Mouse (Mus musculus): ENCODE measurements around the gene Ssh1. TPM values are rescaled to one million over a fixed set of nuclear protein-coding genes. Genes with fewer than 3 reads are reported as not detected.
A peak's percentile ranks its signal among the peaks of the same experiment; 100 is the strongest.

Gene Ssh1
- 9.8 and 13.1 TPM in 2 replicates for polyA plus RNA-seq (2015; fragmentation: Nextera tagmentation; extraction: Ambion mirVana)

GRCm38 (mm10) chr5:113993487-113994465 is at the start of gene Ssh1:
TSS of gene Ssh1 (minus strand) at chr5:113993894.
- 2% methylated on average over 60 of the region's 83 CpGs for WGBS
- peak; percentile 89 for ATAC-seq (ENCODE audit: low FRiP score)
- Histone ChIP-seq H3K9me3 (replicated peaks) (no peaks in the 10 kb centered on the region), H3K27me3 (replicated peaks) (no peaks in the 10 kb centered on the region), H3K4me2 (peak within 1 kb of the TSS; percentile 86), H3K4me1 (peaks cover 41% of the 10 kb centered on the region), H3K27ac (replicated peaks) (peak within 1 kb of the TSS; percentile 98), H3K9ac (replicated peaks) (peak within 1 kb of the TSS; percentile 95), H3K36me3 (peaks cover 4% of the 10 kb centered on the region; the same call in 1 of the 2 replicates), H3K4me3 (replicated peaks) (peak within 1 kb of the TSS; percentile 79)

- H3K27me3 ChIP-seq (replicated peaks) = no peaks in the 10 kb centered on the region
- WGBS = 17% methylated on average over 15 of the region's 15 CpGs
- no peak overlapping the region for H3K9ac ChIP-seq (replicated peaks)
- no peaks in the 10 kb centered on the region for H3K9me3 ChIP-seq (replicated peaks)
- peaks cover 47% of the 10 kb centered on the region for H3K36me3 ChIP-seq
- no peak for ATAC-seq (ENCODE audit: low FRiP score)
- no peak overlapping the region for H3K4me2 ChIP-seq
- H3K27ac ChIP-seq (replicated peaks) = no peak overlapping the region
- H3K4me1 ChIP-seq = no peaks in the 10 kb centered on the region
- H3K4me3 ChIP-seq (replicated peaks) = no peak overlapping the region
Observed at GRCm38 (mm10) chr5:114041327-114041930, 47.7 kb upstream of the Ssh1 start.

- peaks cover 47% of the 10 kb centered on the region for H3K36me3 ChIP-seq
- ATAC-seq (ENCODE audit: low FRiP score) = no peak
- H3K9me3 ChIP-seq (replicated peaks) = no peaks in the 10 kb centered on the region
- no peak overlapping the region for H3K27ac ChIP-seq (replicated peaks)
- H3K27me3 ChIP-seq (replicated peaks) = no peaks in the 10 kb centered on the region
- no peak overlapping the region for H3K9ac ChIP-seq (replicated peaks)
- no peaks in the 10 kb centered on the region for H3K4me1 ChIP-seq
- 74% methylated on average over 1 of the region's 1 CpGs for WGBS
- no peak overlapping the region for H3K4me3 ChIP-seq (replicated peaks)
- H3K4me2 ChIP-seq = no peak overlapping the region
Observed at GRCm38 (mm10) chr5:114040911-114041310, 47.2 kb upstream of the Ssh1 start.

- H3K4me3 ChIP-seq (replicated peaks) = no peak overlapping the region
- WGBS = 16% methylated on average over 7 of the region's 8 CpGs
- H3K4me1 ChIP-seq = no peaks in the 10 kb centered on the region
- H3K27ac ChIP-seq (replicated peaks) = no peak overlapping the region
- ATAC-seq (ENCODE audit: low FRiP score) = no peak
- peaks cover 47% of the 10 kb centered on the region for H3K36me3 ChIP-seq
- H3K27me3 ChIP-seq (replicated peaks) = no peaks in the 10 kb centered on the region
- no peak overlapping the region for H3K9ac ChIP-seq (replicated peaks)
- H3K9me3 ChIP-seq (replicated peaks) = no peaks in the 10 kb centered on the region
- H3K4me2 ChIP-seq = no peak overlapping the region
Observed at GRCm38 (mm10) chr5:114040508-114040907, 46.8 kb upstream of the Ssh1 start.

- WGBS = 49% methylated on average over 10 of the region's 10 CpGs
- H3K9ac ChIP-seq (replicated peaks) = no peak overlapping the region
- ATAC-seq (ENCODE audit: low FRiP score) = no peak
- H3K27me3 ChIP-seq (replicated peaks) = no peaks in the 10 kb centered on the region
- H3K9me3 ChIP-seq (replicated peaks) = no peaks in the 10 kb centered on the region
- no peak overlapping the region for H3K4me3 ChIP-seq (replicated peaks)
- no peak overlapping the region for H3K4me2 ChIP-seq
- H3K36me3 ChIP-seq = peaks cover 35% of the 10 kb centered on the region; the same call in 1 of the 2 replicates
- H3K27ac ChIP-seq (replicated peaks) = no peak overlapping the region
- H3K4me1 ChIP-seq = no peaks in the 10 kb centered on the region
Observed at GRCm38 (mm10) chr5:114035111-114035510, 41.4 kb upstream of the Ssh1 start.

GRCm38 (mm10) chr5:114034393-114034792 is 40.7 kb upstream of the Ssh1 start:
- Histone ChIP-seq H3K9me3 (replicated peaks) (no peaks in the 10 kb centered on the region), H3K4me1 (no peaks in the 10 kb centered on the region), H3K4me3 (replicated peaks) (no peak overlapping the region), H3K9ac (replicated peaks) (no peak overlapping the region), H3K27me3 (replicated peaks) (no peaks in the 10 kb centered on the region), H3K36me3 (peaks cover 39% of the 10 kb centered on the region; the same call in 1 of the 2 replicates), H3K4me2 (no peak overlapping the region), H3K27ac (replicated peaks) (no peak overlapping the region)
- whole genome bisulfite sequencing = 87% methylated on average over 7 of the region's 7 CpGs
- ATAC-seq (ENCODE audit: low FRiP score) = no peak

- H3K9ac ChIP-seq (replicated peaks) = no peak overlapping the region
- no peaks in the 10 kb centered on the region for H3K4me1 ChIP-seq
- no peak for ATAC-seq (ENCODE audit: low FRiP score)
- no peaks in the 10 kb centered on the region for H3K9me3 ChIP-seq (replicated peaks)
- 89% methylated on average over 3 of the region's 3 CpGs for WGBS
- H3K4me2 ChIP-seq = no peak overlapping the region
- H3K27ac ChIP-seq (replicated peaks) = no peak overlapping the region
- H3K36me3 ChIP-seq = peaks cover 32% of the 10 kb centered on the region
- no peaks in the 10 kb centered on the region for H3K27me3 ChIP-seq (replicated peaks)
- H3K4me3 ChIP-seq (replicated peaks) = no peak overlapping the region
Observed at GRCm38 (mm10) chr5:114032161-114032763, 38.6 kb upstream of the Ssh1 start.

- Histone ChIP-seq H3K27me3 (replicated peaks) (no peaks in the 10 kb centered on the region), H3K36me3 (peaks cover 29% of the 10 kb centered on the region)
- 94% methylated on average over 12 of the region's 12 CpGs for WGBS
Observed at GRCm38 (mm10) chr5:114030652-114031051, 37.0 kb upstream of the Ssh1 start.

GRCm38 (mm10) chr5:114028111-114028510 is 34.4 kb upstream of the Ssh1 start:
- no peak for ATAC-seq (ENCODE audit: low FRiP score)
- H3K4me2 ChIP-seq = no peak overlapping the region
- peaks cover 25% of the 10 kb centered on the region for H3K36me3 ChIP-seq

More at GRCm38 (mm10) chr5:114030652-114031051, 37.0 kb upstream of the Ssh1 start:
- no peak overlapping the region for H3K4me2 ChIP-seq
- no peaks in the 10 kb centered on the region for H3K9me3 ChIP-seq (replicated peaks)
- H3K9ac ChIP-seq (replicated peaks) = no peak overlapping the region
- no peak for ATAC-seq (ENCODE audit: low FRiP score)
- no peak overlapping the region for H3K27ac ChIP-seq (replicated peaks)
- no peaks in the 10 kb centered on the region for H3K4me1 ChIP-seq
- no peak overlapping the region for H3K4me3 ChIP-seq (replicated peaks)

GRCm38 (mm10) chr5:114027217-114027944 is 33.7 kb upstream of the Ssh1 start:
- Histone ChIP-seq H3K4me2 (no peak overlapping the region), H3K27me3 (replicated peaks) (no peaks in the 10 kb centered on the region), H3K4me3 (replicated peaks) (no peak overlapping the region), H3K36me3 (peaks cover 19% of the 10 kb centered on the region), H3K4me1 (peaks cover 11% of the 10 kb centered on the region), H3K9ac (replicated peaks) (no peak overlapping the region), H3K9me3 (replicated peaks) (no peaks in the 10 kb centered on the region), H3K27ac (replicated peaks) (no peak overlapping the region)
- ATAC-seq (ENCODE audit: low FRiP score) = no peak
- 90% methylated on average over 12 of the region's 12 CpGs for WGBS

More at GRCm38 (mm10) chr5:114028111-114028510, 34.4 kb upstream of the Ssh1 start:
- peaks cover 11% of the 10 kb centered on the region for H3K4me1 ChIP-seq
- 88% methylated on average over 12 of the region's 12 CpGs for WGBS
- no peak overlapping the region for H3K27ac ChIP-seq (replicated peaks)
- H3K9me3 ChIP-seq (replicated peaks) = no peaks in the 10 kb centered on the region
- H3K27me3 ChIP-seq (replicated peaks) = no peaks in the 10 kb centered on the region
- H3K9ac ChIP-seq (replicated peaks) = no peak overlapping the region
- no peak overlapping the region for H3K4me3 ChIP-seq (replicated peaks)

GRCm38 (mm10) chr5:114024885-114025284 is 31.2 kb upstream of the Ssh1 start:
- no peak overlapping the region for H3K4me3 ChIP-seq (replicated peaks)
- peak; percentile 53 for ATAC-seq (ENCODE audit: low FRiP score)
- no peak overlapping the region for H3K27ac ChIP-seq (replicated peaks)
- H3K9ac ChIP-seq (replicated peaks) = no peak overlapping the region
- H3K4me1 ChIP-seq = peaks cover 11% of the 10 kb centered on the region
- peaks cover 13% of the 10 kb centered on the region for H3K36me3 ChIP-seq
- 11% methylated on average over 10 of the region's 10 CpGs for WGBS
- no peaks in the 10 kb centered on the region for H3K27me3 ChIP-seq (replicated peaks)
- H3K4me2 ChIP-seq = peak overlapping the region; percentile 37
- H3K9me3 ChIP-seq (replicated peaks) = no peaks in the 10 kb centered on the region
